Mouse (Mus musculus): ENCODE data around the gene Hist2h2ac. TPM values are rescaled to one million over a fixed set of nuclear protein-coding genes. Genes with fewer than 3 reads are reported as not detected.

Gene Hist2h2ac
- total and polyA plus RNA-seq, 2 experiments from 2014 or later = 1.7 to 554 TPM

GRCm38 (mm10) chr3:96230910-96231757 lies 10.5 kb upstream of the Hist2h2ac start:
- no peaks in the 10 kb centered on the region for H3K27me3 ChIP-seq (ENCODE audit: insufficient read depth, low read length)
- WGBS = 74% methylated on average over 4 of the region's 4 CpGs
- no peak overlapping the region for H3K27ac ChIP-seq (ENCODE audit: low read depth, low read length)
- no peak for TF ChIP-seq CTCF (IDR thresholded peaks at IDR 0.05)
- no peaks in the 10 kb centered on the region for H3K4me1 ChIP-seq (ENCODE audit: insufficient read depth, low read length)
- no peak for DNase-seq (ENCODE audit: low spot score)
- no peak overlapping the region for H3K4me2 ChIP-seq (ENCODE audit: low read depth, low read length, poor library complexity, severe bottlenecking)
- no peak overlapping the region for H3K4me3 ChIP-seq (ENCODE audit: low read depth, low read length)
- no peaks in the 10 kb centered on the region for H3K9me3 ChIP-seq (ENCODE audit: low read length)
- no peaks in the 10 kb centered on the region for H3K36me3 ChIP-seq (ENCODE audit: insufficient read depth, low read length)
- ATAC-seq (ENCODE audit: low FRiP score) = no peak
- H3K9ac ChIP-seq (replicated peaks; ENCODE audit: low read length, poor library complexity, severe bottlenecking) = no peak overlapping the region

- DNase-seq (ENCODE audit: low spot score) = no peak
- no peak for TF ChIP-seq CTCF (IDR thresholded peaks at IDR 0.05)
- H3K4me1 ChIP-seq (ENCODE audit: insufficient read depth, low read length) = no peaks in the 10 kb centered on the region
- no peak overlapping the region for H3K9ac ChIP-seq (replicated peaks; ENCODE audit: low read length, poor library complexity, severe bottlenecking)
- no peak for ATAC-seq (ENCODE audit: low FRiP score)
- H3K27me3 ChIP-seq (ENCODE audit: insufficient read depth, low read length) = no peaks in the 10 kb centered on the region
- H3K4me2 ChIP-seq (ENCODE audit: low read depth, low read length, poor library complexity, severe bottlenecking) = no peak overlapping the region
- no peaks in the 10 kb centered on the region for H3K9me3 ChIP-seq (ENCODE audit: low read length)
- no peaks in the 10 kb centered on the region for H3K36me3 ChIP-seq (ENCODE audit: insufficient read depth, low read length)
- WGBS = 76% methylated on average over 2 of the region's 2 CpGs
- no peak overlapping the region for H3K27ac ChIP-seq (ENCODE audit: low read depth, low read length)
- no peak overlapping the region for H3K4me3 ChIP-seq (ENCODE audit: low read depth, low read length)
These were observed 9.7 kb upstream of the Hist2h2ac start for GRCm38 (mm10) chr3:96230404-96230803.

GRCm38 (mm10) chr3:96228828-96229227 lies 8.1 kb upstream of the Hist2h2ac start:
- 81% methylated on average over 2 of the region's 2 CpGs for WGBS
- Histone ChIP-seq H3K4me2 (ENCODE audit: low read depth, low read length, poor library complexity, severe bottlenecking) (no peak overlapping the region), H3K27me3 (ENCODE audit: insufficient read depth, low read length) (no peaks in the 10 kb centered on the region), H3K4me3 (ENCODE audit: low read depth, low read length) (no peak overlapping the region), H3K9ac (replicated peaks; ENCODE audit: low read length, poor library complexity, severe bottlenecking) (no peak overlapping the region), H3K36me3 (ENCODE audit: insufficient read depth, low read length) (no peaks in the 10 kb centered on the region), H3K9me3 (ENCODE audit: low read length) (no peaks in the 10 kb centered on the region), H3K27ac (ENCODE audit: low read depth, low read length) (no peak overlapping the region), H3K4me1 (ENCODE audit: insufficient read depth, low read length) (no peaks in the 10 kb centered on the region; the same call in 1 of the 2 replicates)
- no peak for TF ChIP-seq CTCF (IDR thresholded peaks at IDR 0.05)
- no peak for ATAC-seq (ENCODE audit: low FRiP score)
- no peak for DNase-seq (ENCODE audit: low spot score)

- Histone ChIP-seq H3K4me1 (ENCODE audit: insufficient read depth, low read length) (peaks cover under 1% of the 10 kb centered on the region; the same call in 1 of the 2 replicates), H3K9me3 (ENCODE audit: low read length) (no peaks in the 10 kb centered on the region), H3K27ac (ENCODE audit: low read depth, low read length) (no peak overlapping the region), H3K27me3 (ENCODE audit: insufficient read depth, low read length) (no peaks in the 10 kb centered on the region), H3K4me2 (ENCODE audit: low read depth, low read length, poor library complexity, severe bottlenecking) (no peak overlapping the region), H3K4me3 (ENCODE audit: low read depth, low read length) (no peak overlapping the region), H3K9ac (replicated peaks; ENCODE audit: low read length, poor library complexity, severe bottlenecking) (no peak overlapping the region), H3K36me3 (ENCODE audit: insufficient read depth, low read length) (no peaks in the 10 kb centered on the region)
- ATAC-seq (ENCODE audit: low FRiP score) = no peak
- DNase-seq (ENCODE audit: low spot score) = no peak
- no peak for TF ChIP-seq CTCF (IDR thresholded peaks at IDR 0.05)
- 74% methylated on average over 8 of the region's 8 CpGs for WGBS
These were observed 6.3 kb upstream of the Hist2h2ac start for GRCm38 (mm10) chr3:96226695-96227648.

- H3K36me3 ChIP-seq (ENCODE audit: insufficient read depth, low read length) = no peaks in the 10 kb centered on the region
- no peak overlapping the region for H3K27ac ChIP-seq (ENCODE audit: low read depth, low read length)
- H3K9me3 ChIP-seq (ENCODE audit: low read length) = no peaks in the 10 kb centered on the region
- 11% methylated on average over 2 of the region's 2 CpGs for WGBS
- no peak for ATAC-seq (ENCODE audit: low FRiP score)
- H3K4me1 ChIP-seq (ENCODE audit: insufficient read depth, low read length) = peaks cover 4% of the 10 kb centered on the region; the same call in 1 of the 2 replicates
- H3K9ac ChIP-seq (replicated peaks; ENCODE audit: low read length, poor library complexity, severe bottlenecking) = no peak overlapping the region
- no peak overlapping the region for H3K4me2 ChIP-seq (ENCODE audit: low read depth, low read length, poor library complexity, severe bottlenecking)
- TF ChIP-seq CTCF (IDR thresholded peaks at IDR 0.05) = no peak
- H3K4me3 ChIP-seq (ENCODE audit: low read depth, low read length) = no peak overlapping the region
- no peaks in the 10 kb centered on the region for H3K27me3 ChIP-seq (ENCODE audit: insufficient read depth, low read length)
- DNase-seq (ENCODE audit: low spot score) = no peak
These were observed 4.7 kb upstream of the Hist2h2ac start for GRCm38 (mm10) chr3:96225421-96225820.

Data from midbrain, postnatal 0 days (tissue).